Mouse (Mus musculus): ENCODE data around the gene Ulk4.

GRCm38 (mm10) chr9:121065383-121065978 lies 211.5 kb downstream of the Ulk4 start:
- TF ChIP-seq CTCF (IDR thresholded peaks at IDR 0.05; ENCODE audit: low read depth) (no peak), EP300 (IDR thresholded peaks at IDR 0.05; ENCODE audit: low read depth) (no peak)
